Mouse (Mus musculus) small intestine, adult 2 months (tissue): ENCODE data around the gene 6030452D12Rik.

ENCODE experiments used
- CTCF ChIP-seq: fragments of 200-500 bp; IDR thresholded peaks from 2 replicates; pipeline ENCODE4 v1.5.1; 2012; ENCODE audit warnings: low read depth, mild to moderate bottlenecking, control low read depth, inconsistent platforms, low read length, moderate library complexity, mixed read lengths; ENCODE audit not compliant: insufficient replicate concordance, insufficient read length; ENCODE audit errors: extremely low read depth
- POLR2A ChIP-seq: fragments of 200-500 bp; IDR thresholded peaks from 2 replicates; pipeline ENCODE4 v1.6.1; 2012; ENCODE audit warnings: low read depth, mild to moderate bottlenecking, control low read depth, inconsistent platforms, low read length, moderate library complexity

DNA sequence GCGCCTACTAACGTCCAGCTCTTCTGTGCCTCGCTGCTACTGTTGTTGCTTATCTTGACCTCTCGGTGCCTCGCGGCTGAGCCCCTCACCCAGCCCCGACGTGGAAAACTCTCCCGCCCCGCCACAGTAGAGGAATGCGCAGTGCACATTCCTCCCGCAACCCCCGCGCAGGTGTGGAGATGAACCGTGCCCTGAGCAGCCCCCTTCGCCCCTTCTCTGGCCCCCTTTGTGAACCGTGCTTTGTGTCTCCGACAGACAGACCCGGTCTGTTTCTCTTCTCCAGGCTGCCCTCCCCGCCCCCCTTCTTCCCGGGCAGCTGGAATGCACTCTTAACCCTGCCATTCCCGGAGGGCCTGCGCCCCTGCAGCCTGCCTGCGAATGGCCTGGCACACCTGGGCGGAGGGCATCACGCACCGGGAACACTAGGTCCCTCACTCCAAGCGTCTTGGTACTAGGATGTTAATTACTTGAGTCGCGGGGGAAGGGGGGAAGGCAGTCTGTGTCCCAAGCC, 11.3 kb downstream of the 6030452D12Rik start:
- TF ChIP-seq POLR2A (no peak), CTCF (no peak)
